Mouse (Mus musculus) hindbrain, embryonic 14.5 days (tissue): Measurements from ENCODE around the gene Nrip1. TPM values are rescaled to one million over a fixed set of nuclear protein-coding genes. Genes with fewer than 3 reads are reported as not detected.

Experiments
- ATAC-seq: fragments of 200-750 bp; cut with Nextera tagmentation; 2 replicates; pipeline ENCODE4 v1.8.0; 2017; ENCODE audit warnings: moderate number of reproducible peaks, mild to moderate bottlenecking, moderate TSS enrichment, moderate library complexity; ENCODE audit not compliant: low FRiP score
- DNase-seq: peaks from one replicate; pipeline ENCODE4 v3.0.0-alpha.2; 2015; ENCODE audit warnings: low spot score
- H3K27ac ChIP-seq: fragments of 300-500 bp; sonication (generic); 2 replicates; pipeline ENCODE4 v1.5.1; 2014; ENCODE audit warnings: mild to moderate bottlenecking, moderate library complexity
- H3K27me3 ChIP-seq: fragments of 300-500 bp; sonication (generic); 2 replicates; pipeline ENCODE4 v1.6.1; 2014; ENCODE audit warnings: mild to moderate bottlenecking, low read length, mixed read lengths; ENCODE audit not compliant: control insufficient read depth, insufficient read depth
- H3K36me3 ChIP-seq: fragments of 300-500 bp; sonication (generic); replicated peaks from 2 replicates; pipeline ENCODE4 v1.6.1; 2014; ENCODE audit not compliant: control insufficient read depth, insufficient read depth
- H3K4me1 ChIP-seq: fragments of 300-500 bp; sonication (generic); replicated peaks from 2 replicates; pipeline ENCODE4 v1.6.1; 2014; ENCODE audit warnings: antibody characterized with exemption, low read length, mixed read lengths; ENCODE audit not compliant: control insufficient read depth, insufficient read depth
- H3K4me2 ChIP-seq: fragments of 300-500 bp; sonication (generic); replicated peaks from 2 replicates; pipeline ENCODE4 v1.6.1; 2014; ENCODE audit warnings: mild to moderate bottlenecking, moderate library complexity
- H3K4me3 ChIP-seq: fragments of 300-500 bp; sonication (generic); replicated peaks from 2 replicates; pipeline ENCODE4 v1.5.1; 2014; ENCODE audit warnings: mild to moderate bottlenecking, low read length
- H3K9ac ChIP-seq: fragments of 300-500 bp; sonication (generic); 2 replicates; pipeline ENCODE4 v1.6.1; 2014
- H3K9me3 ChIP-seq: fragments of 300-500 bp; sonication (generic); 2 replicates; pipeline ENCODE4 v1.6.1; 2016; ENCODE audit warnings: low read length; ENCODE audit not compliant: control insufficient read depth
- WGBS: fragments of 180-500 bp; shearing (Covaris S2); extraction: QIAGEN DNeasy Blood & Tissue Kit; methylation state at CpG from one replicate; pipeline ENCODE4 v1.1.7; 2014; 5-methylcytosine and 5-hydroxymethylcytosine counted together
- polyA plus RNA-seq: library from polyadenylated mRNA; unstranded; fragments of >200 nt; fragmentation: Nextera tagmentation; extraction: Ambion mirVana; gene quantifications from 2 replicates; pipeline ENCODE4 v1.2.1, GENCODE M21; 2014

Nrip1 gene
- polyA plus RNA-seq, 1 experiment from 2014 or later: 30.4 TPM

DNA sequence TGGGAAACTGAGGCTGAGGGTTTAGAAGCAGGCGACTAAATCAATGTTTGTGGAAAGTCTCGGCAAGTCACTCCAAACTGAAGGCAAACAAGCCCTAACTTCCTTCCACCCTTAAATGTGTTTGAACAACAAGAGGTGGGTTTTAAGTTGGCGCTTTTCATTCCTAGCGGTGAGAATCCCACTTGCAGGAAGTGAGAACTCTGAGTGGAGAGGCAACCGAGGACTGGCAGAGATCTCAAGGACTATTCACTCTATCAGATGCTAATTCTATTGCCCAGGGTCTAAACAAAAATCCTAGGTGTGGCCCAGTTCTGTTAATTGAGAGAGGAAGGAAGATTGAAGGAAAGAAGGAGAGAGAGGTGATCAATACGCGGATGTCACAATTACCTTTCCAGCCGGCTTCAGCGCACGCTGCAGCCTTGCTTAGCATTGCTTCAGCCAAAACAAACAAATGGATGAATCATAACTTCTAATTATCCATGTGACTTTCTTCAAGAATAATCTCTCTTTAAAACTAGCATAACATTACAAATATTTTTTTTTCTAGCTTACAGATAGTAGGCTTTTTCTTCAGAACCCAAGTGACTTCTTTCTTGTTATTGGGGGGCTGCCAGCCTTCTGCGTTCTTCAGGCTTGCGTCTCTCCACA is 6.2 kb downstream of the Nrip1 start:
- peaks cover 19% of the 10 kb centered on the region for H3K4me1 ChIP-seq
- no peak overlapping the region for H3K27ac ChIP-seq
- WGBS: 87% methylated on average over 12 of the region's 12 CpGs
- no peaks in the 10 kb centered on the region for H3K27me3 ChIP-seq
- no peaks in the 10 kb centered on the region for H3K36me3 ChIP-seq
- ATAC-seq: no peak
- no peak overlapping the region for H3K4me3 ChIP-seq
- H3K9me3 ChIP-seq: no peaks in the 10 kb centered on the region
- no peak for DNase-seq
- no peak overlapping the region for H3K9ac ChIP-seq
- no peak overlapping the region for H3K4me2 ChIP-seq

DNA sequence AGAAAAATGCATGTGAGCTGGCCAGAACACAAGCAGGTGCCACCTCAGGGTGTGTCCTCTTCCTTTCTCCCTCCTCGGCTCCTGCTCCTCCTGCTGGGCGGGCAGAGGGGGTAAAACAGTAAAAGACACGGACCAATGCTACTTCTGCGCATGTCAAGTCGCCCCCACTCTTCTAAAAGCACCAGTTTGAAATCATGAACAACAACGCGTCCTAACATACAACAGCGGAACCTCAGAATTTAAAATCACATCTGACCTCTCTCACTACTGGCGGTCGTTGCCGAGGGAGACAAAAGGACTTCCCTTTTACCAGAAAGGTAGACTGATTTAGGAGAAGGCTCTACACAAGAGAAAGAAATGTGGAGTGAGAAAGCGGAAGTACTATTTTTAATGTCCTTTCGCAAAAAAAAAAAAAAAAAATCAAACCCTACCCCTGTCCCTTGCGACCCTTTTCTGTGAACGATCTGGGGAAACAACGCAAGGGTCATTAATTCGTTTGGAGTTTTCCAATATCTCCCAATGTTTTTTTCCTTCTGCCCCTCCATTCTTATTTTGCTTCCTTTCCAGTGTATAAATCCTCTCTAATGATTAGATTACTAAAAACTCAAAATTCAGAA is 7.7 kb downstream of the Nrip1 start:
- Histone ChIP-seq H3K27me3 (no peaks in the 10 kb centered on the region), H3K4me1 (peaks cover 12% of the 10 kb centered on the region), H3K9ac (no peak overlapping the region), H3K36me3 (no peaks in the 10 kb centered on the region), H3K4me2 (no peak overlapping the region), H3K9me3 (no peaks in the 10 kb centered on the region), H3K27ac (no peak overlapping the region), H3K4me3 (no peak overlapping the region)
- DNase-seq (no peak), ATAC-seq (no peak)
- 68% methylated on average over 17 of the region's 17 CpGs for whole genome bisulfite sequencing

DNA sequence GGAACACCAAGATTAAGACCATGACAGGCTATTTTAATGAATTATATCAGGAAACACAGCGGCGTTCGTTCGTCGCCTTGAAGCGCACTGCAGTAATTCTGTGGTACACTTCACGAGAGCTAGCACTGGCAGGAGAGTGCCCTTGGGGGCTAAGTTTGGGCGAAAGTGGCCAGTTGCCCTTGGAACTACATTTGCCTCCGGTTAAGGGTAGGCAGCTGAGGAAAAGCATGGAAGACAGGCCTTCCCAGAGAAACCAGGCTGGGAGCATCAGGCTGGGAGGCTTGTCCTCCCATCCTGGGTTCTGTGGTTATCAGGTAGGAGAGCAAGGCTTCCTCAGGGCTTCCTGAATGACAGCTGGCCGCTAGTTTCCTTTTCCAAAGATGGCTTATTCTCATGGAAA is 8.4 kb downstream of the Nrip1 start:
- Histone ChIP-seq H3K4me3 (no peak overlapping the region), H3K36me3 (no peaks in the 10 kb centered on the region), H3K27ac (no peak overlapping the region), H3K4me2 (no peak overlapping the region), H3K9ac (no peak overlapping the region), H3K4me1 (peaks cover 11% of the 10 kb centered on the region; the same call in 1 of the 2 replicates), H3K27me3 (no peaks in the 10 kb centered on the region), H3K9me3 (no peaks in the 10 kb centered on the region)
- peak; percentile 26 for DNase-seq
- 0 out of 2 replicates have a peak, but pooled peaks have one; percentile 15 for ATAC-seq
- WGBS: 50% methylated on average over 10 of the region's 10 CpGs

DNA sequence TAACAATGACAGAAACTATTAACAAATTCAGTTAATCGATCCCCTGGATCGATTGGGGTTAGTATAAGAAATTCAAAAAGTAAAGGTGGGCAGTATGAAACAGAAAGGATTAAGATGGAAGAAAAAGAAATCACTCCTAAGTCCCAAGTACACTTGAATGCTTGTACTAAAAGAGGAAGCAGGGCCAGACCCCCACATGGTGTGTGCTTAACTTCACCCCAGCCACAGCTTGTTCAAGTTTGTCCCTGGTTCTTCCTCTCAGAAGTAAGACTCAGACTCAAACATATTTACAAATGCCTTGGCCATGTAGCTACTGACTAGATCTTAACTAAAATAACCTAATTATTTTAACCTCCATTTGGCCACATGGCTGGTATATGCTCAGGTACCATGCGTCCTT is 10.0 kb downstream of the Nrip1 start:
- no peaks in the 10 kb centered on the region for H3K27me3 ChIP-seq

DNA sequence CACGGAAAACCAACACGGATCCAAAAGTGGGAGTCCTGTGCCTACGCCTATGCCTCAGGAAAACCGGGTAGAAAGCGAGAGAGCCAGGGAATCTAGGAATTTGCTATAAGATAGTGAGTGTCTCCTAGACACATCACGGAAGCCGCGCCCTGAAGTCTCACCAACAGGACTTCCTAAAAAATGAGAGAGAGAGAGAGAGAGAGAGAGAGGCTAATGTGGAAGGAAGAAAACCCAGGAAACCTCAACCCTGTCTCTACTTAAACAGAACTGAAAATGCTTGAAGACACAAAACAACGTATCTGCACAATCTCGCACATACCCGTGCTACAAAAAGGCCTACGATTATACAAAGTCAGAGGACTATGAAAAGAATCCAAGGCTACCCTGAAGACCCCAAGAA is 10.6 kb downstream of the Nrip1 start:
- Histone ChIP-seq H3K9me3 (no peaks in the 10 kb centered on the region), H3K27me3 (no peaks in the 10 kb centered on the region), H3K9ac (no peak overlapping the region), H3K4me2 (no peak overlapping the region), H3K4me3 (no peak overlapping the region), H3K4me1 (peaks cover 7% of the 10 kb centered on the region; the same call in 1 of the 2 replicates), H3K27ac (no peak overlapping the region), H3K36me3 (no peaks in the 10 kb centered on the region)
- 94% methylated on average over 12 of the region's 12 CpGs for WGBS
- no peak for DNase-seq
- ATAC-seq: no peak

More for the DNA sequence above, 10.0 kb downstream of the Nrip1 start:
- DNase-seq: no peak
- Histone ChIP-seq H3K4me1 (peaks cover 7% of the 10 kb centered on the region; the same call in 1 of the 2 replicates), H3K36me3 (no peaks in the 10 kb centered on the region), H3K9ac (no peak overlapping the region), H3K4me3 (no peak overlapping the region), H3K9me3 (no peaks in the 10 kb centered on the region), H3K4me2 (no peak overlapping the region), H3K27ac (no peak overlapping the region)
- ATAC-seq: no peak
- WGBS: 97% methylated on average over 3 of the region's 3 CpGs

DNA sequence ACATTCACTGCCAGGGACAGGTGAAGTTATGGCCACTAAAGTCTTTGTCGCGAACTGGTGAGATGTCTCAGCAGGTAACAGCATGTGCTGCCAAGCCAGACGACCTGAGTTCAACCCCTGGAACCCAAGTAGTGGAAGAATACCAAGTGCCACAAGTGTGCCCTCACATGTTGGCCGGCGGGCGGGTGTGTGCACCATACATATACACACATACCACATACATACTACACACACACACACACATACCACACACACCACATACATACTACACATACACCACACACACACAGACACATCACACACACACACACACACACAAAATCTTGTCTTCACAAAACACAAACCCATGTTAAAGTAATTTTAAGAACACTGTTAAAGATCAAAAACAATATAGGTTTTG is 13.2 kb downstream of the Nrip1 start:
- ATAC-seq (no peak), DNase-seq (no peak)
- Histone ChIP-seq H3K4me1 (peaks cover 4% of the 10 kb centered on the region; the same call in 1 of the 2 replicates), H3K9me3 (no peaks in the 10 kb centered on the region), H3K27me3 (no peaks in the 10 kb centered on the region), H3K4me2 (no peak overlapping the region), H3K27ac (no peak overlapping the region), H3K9ac (no peak overlapping the region), H3K4me3 (no peak overlapping the region), H3K36me3 (no peaks in the 10 kb centered on the region)
- WGBS: 88% methylated on average over 6 of the region's 6 CpGs

DNA sequence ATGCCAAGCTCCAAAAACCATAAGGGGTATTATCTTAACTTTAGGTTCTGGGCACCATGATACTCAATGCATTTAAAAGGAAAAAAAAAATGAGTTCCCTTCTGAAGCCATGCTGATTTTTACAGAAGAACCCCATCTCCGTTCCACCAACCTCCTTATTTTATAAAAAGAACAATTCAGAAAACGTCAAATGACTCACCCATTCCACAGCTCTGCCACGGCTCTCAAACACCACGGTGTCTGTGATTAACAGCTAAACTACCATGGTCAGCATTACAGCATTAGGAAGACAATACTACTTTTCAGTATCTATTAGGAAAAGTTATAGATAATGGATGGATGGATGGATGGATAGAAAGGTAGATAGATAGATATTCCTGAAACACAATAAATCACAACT is 14.9 kb downstream of the Nrip1 start:
- H3K27ac ChIP-seq: no peak overlapping the region
- DNase-seq (no peak), ATAC-seq (no peak)
- H3K27me3 ChIP-seq: no peaks in the 10 kb centered on the region
- WGBS: 65% methylated on average over 4 of the region's 4 CpGs
- no peak overlapping the region for H3K4me3 ChIP-seq
- H3K4me1 ChIP-seq: no peaks in the 10 kb centered on the region
- no peaks in the 10 kb centered on the region for H3K36me3 ChIP-seq
- H3K4me2 ChIP-seq: no peak overlapping the region
- H3K9me3 ChIP-seq: no peaks in the 10 kb centered on the region
- H3K9ac ChIP-seq: no peak overlapping the region

DNA sequence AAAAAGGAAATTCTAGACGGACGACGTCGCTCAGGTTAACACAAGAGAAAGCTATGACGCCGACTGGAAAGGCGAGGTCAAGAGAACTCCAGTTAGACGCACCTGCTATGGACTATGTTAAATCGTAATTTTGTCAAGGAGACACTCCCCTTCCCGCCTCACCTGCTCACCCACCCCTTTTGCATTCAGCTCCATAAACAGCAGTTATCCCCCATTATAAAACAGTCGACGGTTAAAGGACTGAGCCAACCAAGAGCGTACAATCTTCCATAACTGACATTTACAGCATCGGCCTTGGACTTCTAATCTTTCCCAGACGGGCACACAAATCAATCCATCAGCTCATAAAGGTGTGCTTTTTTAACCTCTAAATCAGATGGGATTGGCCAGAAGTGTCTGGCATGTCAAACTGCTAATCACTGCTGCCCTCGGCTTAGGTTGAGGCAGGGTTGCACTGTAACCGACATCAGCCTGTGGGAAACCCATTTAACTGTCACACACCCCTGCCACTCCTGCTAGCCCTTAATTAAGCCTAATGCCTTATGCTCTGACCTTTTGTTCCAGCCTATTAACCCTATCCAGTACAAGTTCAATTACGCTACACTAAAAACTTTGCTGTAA is 15.4 kb downstream of the Nrip1 start:
- H3K4me1 ChIP-seq: no peaks in the 10 kb centered on the region
- H3K4me3 ChIP-seq: no peak overlapping the region
- no peak overlapping the region for H3K4me2 ChIP-seq
- 81% methylated on average over 18 of the region's 18 CpGs for WGBS
- no peak for DNase-seq
- H3K9me3 ChIP-seq: no peaks in the 10 kb centered on the region
- no peak for ATAC-seq
- no peaks in the 10 kb centered on the region for H3K36me3 ChIP-seq
- no peak overlapping the region for H3K27ac ChIP-seq
- H3K27me3 ChIP-seq: no peaks in the 10 kb centered on the region
- H3K9ac ChIP-seq: no peak overlapping the region

DNA sequence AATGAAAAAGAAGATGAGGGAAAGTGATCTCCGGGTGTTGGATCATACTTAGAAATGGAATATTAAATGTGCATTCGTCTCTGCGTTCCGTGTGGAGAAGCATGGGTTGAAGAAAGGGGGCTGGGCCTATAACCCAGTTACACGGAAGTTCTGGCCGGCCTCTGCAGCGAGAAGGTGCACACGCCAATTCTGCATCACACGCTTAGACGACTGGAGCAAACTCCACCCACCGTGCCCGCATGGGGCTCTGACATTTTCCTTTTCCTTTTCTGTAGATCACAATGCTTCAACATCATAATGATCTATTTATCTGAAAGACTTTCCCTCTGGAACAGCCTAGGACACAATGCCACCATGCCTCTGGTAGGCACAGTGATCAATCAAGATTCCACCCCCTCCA is 16.5 kb downstream of the Nrip1 start:
- no peaks in the 10 kb centered on the region for H3K9me3 ChIP-seq
- H3K27ac ChIP-seq: no peak overlapping the region
- no peak overlapping the region for H3K4me3 ChIP-seq
- WGBS: 89% methylated on average over 12 of the region's 12 CpGs
- ATAC-seq (no peak), DNase-seq (no peak)
- H3K36me3 ChIP-seq: no peaks in the 10 kb centered on the region
- H3K4me1 ChIP-seq: no peaks in the 10 kb centered on the region
- H3K27me3 ChIP-seq: no peaks in the 10 kb centered on the region
- H3K9ac ChIP-seq: no peak overlapping the region
- H3K4me2 ChIP-seq: no peak overlapping the region
